Mouse (Mus musculus) liver, adult 2 months (tissue): ENCODE results near the gene Hlcs. TPM values are rescaled to one million over a fixed set of nuclear protein-coding genes. Genes with fewer than 3 reads are reported as not detected.
A peak's percentile ranks its signal among the peaks of the same experiment; 100 is the strongest.

Source experiments
- DNase-seq: peaks from one replicate; pipeline ENCODE4 v3.0.0-alpha.2; 2011; ENCODE audit warnings: low read depth, low spot score; ENCODE audit errors: extremely low read depth
- H3K27ac ChIP-seq: fragments of 200-500 bp; replicated peaks from 2 replicates; pipeline ENCODE4 v1.5.1; 2012; ENCODE audit warnings: low read depth, mild to moderate bottlenecking, control low read depth, inconsistent platforms, low read length; ENCODE audit not compliant: insufficient read depth
- H3K27me3 ChIP-seq: fragments of 200-500 bp; 2 replicates; pipeline ENCODE4 v1.6.1; 2012; ENCODE audit warnings: mild to moderate bottlenecking, moderate library complexity, low read length, inconsistent platforms; ENCODE audit not compliant: control insufficient read depth, insufficient read depth
- H3K36me3 ChIP-seq: fragments of 200-500 bp; 2 replicates; pipeline ENCODE4 v1.6.1; 2012; ENCODE audit warnings: low read length, inconsistent platforms; ENCODE audit not compliant: control insufficient read depth, insufficient read depth
- H3K4me1 ChIP-seq: fragments of 200-500 bp; 2 replicates; pipeline ENCODE4 v1.6.1; 2011; ENCODE audit warnings: low read length; ENCODE audit not compliant: control insufficient read depth, insufficient read depth
- H3K4me3 ChIP-seq: fragments of 200-500 bp; 2 replicates; pipeline ENCODE4 v1.5.1; 2011; ENCODE audit warnings: low read depth, mild to moderate bottlenecking, control low read depth, low read length, moderate library complexity; ENCODE audit not compliant: insufficient read depth
- H3K79me2 ChIP-seq: fragments of 200-500 bp; 2 replicates; pipeline ENCODE4 v1.6.1; 2012; ENCODE audit warnings: inconsistent platforms, mild to moderate bottlenecking, low read length, moderate library complexity; ENCODE audit not compliant: control insufficient read depth, insufficient read depth
- H3K9ac ChIP-seq: fragments of 200-500 bp; 2 replicates; pipeline ENCODE4 v1.6.1; 2012; ENCODE audit warnings: low read depth, mild to moderate bottlenecking, control low read depth, inconsistent platforms, low read length
- CTCF ChIP-seq: fragments of 200-500 bp; IDR thresholded peaks from 2 replicates; pipeline ENCODE4 v1.5.1; 2011; ENCODE audit warnings: low read depth, low read length, control low read depth
- POLR2A ChIP-seq: fragments of 200-500 bp; IDR thresholded peaks from 2 replicates; pipeline ENCODE4 v1.6.1; 2011; ENCODE audit warnings: low read length, control low read depth; ENCODE audit not compliant: insufficient read depth; ENCODE audit errors: extremely low read depth
- WGBS: fragments of 180-500 bp; shearing (Covaris S2); methylation state at CpG from one replicate; pipeline ENCODE4 v1.1.7; 2018; 5-methylcytosine and 5-hydroxymethylcytosine counted together
- polyA plus RNA-seq: library from polyadenylated mRNA; depleted of rRNA; stranded (reverse); fragments of >200 nt; gene quantifications from 2 replicates; pipeline ENCODE4 v1.2.3, GENCODE M21; 2012
- total RNA-seq: library from RNA; depleted of rRNA; stranded (reverse); fragments of >200 nt; gene quantifications from 2 replicates; pipeline ENCODE4 v1.2.3, GENCODE M21; 2014

Hlcs gene
- total and polyA plus RNA-seq, 2 experiments = 6.0 to 7.2 TPM

DNA sequence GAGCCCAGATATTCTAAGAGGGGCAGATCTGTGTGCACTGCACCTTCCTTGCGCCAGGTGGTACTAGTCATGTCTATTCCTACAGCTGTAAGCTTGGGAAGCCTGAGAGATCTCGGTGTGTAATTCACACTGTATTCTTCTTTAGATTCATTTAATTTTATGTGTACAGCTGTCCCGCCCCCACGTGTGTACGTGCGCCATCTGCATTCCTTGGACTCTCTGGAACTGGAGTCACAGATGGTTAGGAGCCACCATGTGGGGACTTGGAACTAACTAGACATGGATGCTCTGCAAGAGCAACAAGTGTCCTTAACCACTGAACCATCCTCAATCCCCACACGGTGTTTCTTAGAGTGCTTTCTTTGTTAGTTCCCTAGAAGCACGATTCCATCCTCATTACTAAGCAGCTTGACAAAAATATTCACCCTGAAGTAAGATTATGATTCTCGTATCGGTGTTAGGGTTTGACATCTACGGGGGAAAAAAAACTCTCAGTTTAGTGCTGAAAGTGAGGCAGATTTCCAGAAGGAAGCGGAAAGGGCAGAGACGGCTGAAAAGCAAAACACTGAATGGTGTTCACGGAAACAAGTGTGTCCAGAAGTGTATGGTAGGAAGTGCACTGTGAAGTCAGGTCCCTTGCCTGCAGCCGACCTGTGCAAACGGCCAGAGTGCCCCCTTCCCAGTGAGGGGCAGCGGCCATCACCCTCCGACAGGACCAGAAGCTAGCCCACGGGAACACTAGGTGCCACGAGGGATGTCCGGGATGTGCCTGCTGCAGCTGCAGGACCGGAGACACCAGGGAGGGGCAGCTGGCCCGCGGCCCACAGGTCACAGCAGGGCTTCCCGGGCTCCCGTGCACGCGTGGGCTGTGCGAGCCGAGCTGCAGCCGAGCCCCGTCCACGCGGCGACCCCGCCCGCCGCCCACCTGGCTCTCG, 24.0 kb downstream of the Hlcs start:
- Histone ChIP-seq H3K4me1 (peaks cover 15% of the 10 kb centered on the region), H3K9ac (peak overlapping the region; percentile 92), H3K79me2 (no peaks in the 10 kb centered on the region), H3K4me3 (peak overlapping the region; percentile 80), H3K27ac (0 out of 2 replicates have a peak overlapping the region, but pooled peaks have one; percentile 4), H3K27me3 (no peaks in the 10 kb centered on the region), H3K36me3 (no peaks in the 10 kb centered on the region)
- peak; percentile 14 for DNase-seq
- 19% methylated on average over 29 of the region's 39 CpGs for WGBS
- TF ChIP-seq POLR2A (no peak), CTCF (no peak)

DNA sequence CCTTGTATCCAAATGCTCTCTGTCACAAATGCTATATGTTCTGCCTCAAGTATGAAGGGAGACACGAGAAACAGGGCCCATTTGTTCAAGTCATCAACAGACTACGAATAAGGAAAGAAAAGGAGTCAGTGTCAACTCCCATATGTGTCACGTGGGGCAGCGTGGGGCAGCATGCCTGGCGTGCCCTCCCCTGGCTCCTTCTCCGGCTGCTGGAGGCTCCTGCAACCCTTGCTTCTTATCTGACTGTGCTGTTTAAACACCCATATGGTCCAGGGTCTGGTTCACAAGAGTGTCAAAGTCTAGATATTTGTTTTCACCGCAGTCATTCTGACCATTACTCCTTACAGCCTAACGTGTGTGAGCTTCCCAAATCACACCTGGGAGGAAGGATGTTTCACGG, 25.5 kb downstream of the Hlcs start:
- H3K4me3 ChIP-seq = no peak overlapping the region
- no peak overlapping the region for H3K9ac ChIP-seq
- H3K4me1 ChIP-seq = peaks cover 15% of the 10 kb centered on the region
- no peak for TF ChIP-seq CTCF
- no peak for TF ChIP-seq POLR2A
- WGBS = 87% methylated on average over 9 of the region's 9 CpGs
- H3K27ac ChIP-seq = no peak overlapping the region
- no peaks in the 10 kb centered on the region for H3K36me3 ChIP-seq
- H3K27me3 ChIP-seq = no peaks in the 10 kb centered on the region
- no peaks in the 10 kb centered on the region for H3K79me2 ChIP-seq
- no peak for DNase-seq

DNA sequence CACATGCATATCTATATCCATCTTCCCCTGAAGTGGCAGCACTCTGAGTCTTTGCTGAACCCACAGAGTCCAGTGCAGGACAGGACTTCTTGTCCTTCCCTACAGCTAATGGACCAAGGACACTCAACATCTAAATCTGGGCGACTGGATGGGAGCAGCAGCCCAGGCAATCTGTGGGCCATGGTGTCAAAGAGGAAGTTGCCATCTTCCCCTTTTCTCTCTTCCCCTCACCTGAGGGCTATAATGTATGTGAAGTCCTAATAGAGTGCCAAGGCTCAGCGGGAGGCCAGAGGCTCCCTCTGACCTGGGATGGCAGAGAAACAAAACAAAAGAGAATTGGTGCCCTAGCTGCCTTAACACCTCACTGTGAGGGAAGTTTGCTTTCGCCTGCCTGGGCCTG, 29.4 kb downstream of the Hlcs start:
- Histone ChIP-seq H3K9ac (no peak overlapping the region), H3K27ac (no peak overlapping the region), H3K79me2 (no peaks in the 10 kb centered on the region), H3K4me1 (no peaks in the 10 kb centered on the region), H3K27me3 (no peaks in the 10 kb centered on the region), H3K4me3 (no peak overlapping the region), H3K36me3 (peaks cover 3% of the 10 kb centered on the region; the same call in 1 of the 2 replicates)
- no peak for TF ChIP-seq CTCF
- TF ChIP-seq POLR2A = no peak
- WGBS = 91% methylated on average over 3 of the region's 3 CpGs
- no peak for DNase-seq

- H3K9ac ChIP-seq = no peak overlapping the region
- 84% methylated on average over 6 of the region's 6 CpGs for WGBS
- H3K27ac ChIP-seq = no peak overlapping the region
- no peak for DNase-seq
- TF ChIP-seq POLR2A (no peak), CTCF (no peak)
- H3K4me1 ChIP-seq = peaks cover 2% of the 10 kb centered on the region; the same call in 1 of the 2 replicates
- no peaks in the 10 kb centered on the region for H3K36me3 ChIP-seq
- H3K4me3 ChIP-seq = no peak overlapping the region
- no peaks in the 10 kb centered on the region for H3K27me3 ChIP-seq
- H3K79me2 ChIP-seq = no peaks in the 10 kb centered on the region
Observed at GRCm38 (mm10) chr16:94270826-94271225, 42.5 kb downstream of the Hlcs start.

DNA sequence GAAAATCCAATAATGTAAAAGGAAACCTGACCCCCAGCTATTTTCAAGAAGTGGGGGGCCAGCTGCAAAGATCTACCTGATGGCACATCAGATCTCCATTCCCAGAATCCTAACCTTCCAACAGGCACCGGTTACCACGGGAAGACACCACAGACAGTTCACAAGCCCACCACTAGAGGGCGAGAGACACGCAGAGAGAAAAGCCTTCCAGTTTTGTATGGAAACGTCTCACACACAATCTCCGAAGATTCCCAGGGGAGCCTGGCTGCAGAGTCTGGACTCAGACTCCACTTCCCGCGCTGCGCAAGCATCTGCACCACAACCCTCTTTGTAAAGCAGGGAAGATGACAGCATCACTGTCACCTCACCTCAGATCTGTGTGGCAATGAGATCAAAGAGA, 43.7 kb downstream of the Hlcs start:
- Histone ChIP-seq H3K27me3 (no peaks in the 10 kb centered on the region), H3K4me3 (no peak overlapping the region), H3K9ac (no peak overlapping the region), H3K4me1 (peaks cover 2% of the 10 kb centered on the region; the same call in 1 of the 2 replicates), H3K79me2 (no peaks in the 10 kb centered on the region), H3K36me3 (no peaks in the 10 kb centered on the region), H3K27ac (no peak overlapping the region)
- peak; percentile 87 for TF ChIP-seq CTCF
- no peak for TF ChIP-seq POLR2A
- WGBS = 9% methylated on average over 9 of the region's 9 CpGs
- DNase-seq = peak; percentile 59

- Histone ChIP-seq H3K4me1 (peaks cover 2% of the 10 kb centered on the region; the same call in 1 of the 2 replicates), H3K9ac (no peak overlapping the region), H3K4me3 (no peak overlapping the region), H3K27me3 (no peaks in the 10 kb centered on the region), H3K27ac (no peak overlapping the region), H3K36me3 (no peaks in the 10 kb centered on the region), H3K79me2 (no peaks in the 10 kb centered on the region)
- no peak for DNase-seq
- WGBS = 90% methylated on average over 14 of the region's 14 CpGs
- no peak for TF ChIP-seq CTCF
- TF ChIP-seq POLR2A = no peak
Observed at GRCm38 (mm10) chr16:94268205-94268604, 45.2 kb downstream of the Hlcs start.
